Mouse (Mus musculus) adrenal gland, adult 8-10 months (tissue): ENCODE measurements at regions not wholly inside any gene's neighbourhood (a gene's known extent, or its start where the extent isn't known, plus 50 kb on each side); places are given as distances from the start of the nearest gene placed in this dataset.
"Not testable (repeated sequence)": the region's sequence is repeated elsewhere in the genome, so short reads cannot be mapped to it uniquely, and the experiment has no call there.

Experiments used
- DNase-seq: peaks from one replicate; pipeline ENCODE4 v3.0.0; 2022

DNA sequence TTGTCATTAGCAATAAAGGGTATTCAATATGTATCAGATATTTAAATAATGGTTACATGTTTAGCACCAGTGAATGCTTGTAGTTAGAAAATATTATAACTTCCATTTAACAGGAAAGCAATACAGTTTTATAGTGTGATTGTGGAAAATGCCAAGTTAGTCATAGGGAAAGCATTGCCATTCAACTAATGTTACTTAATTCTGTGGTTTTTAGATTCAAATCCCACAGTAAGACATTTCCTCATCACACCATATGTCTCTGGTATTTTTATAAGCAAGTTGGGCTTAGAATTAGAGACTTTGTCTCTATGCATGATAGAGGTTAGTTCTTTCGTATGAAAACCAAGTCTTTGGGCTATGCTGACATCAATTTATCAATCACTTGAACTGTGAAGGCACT lies 133.0 kb downstream of the Prr30 start:
- DNase-seq: no peak

DNA sequence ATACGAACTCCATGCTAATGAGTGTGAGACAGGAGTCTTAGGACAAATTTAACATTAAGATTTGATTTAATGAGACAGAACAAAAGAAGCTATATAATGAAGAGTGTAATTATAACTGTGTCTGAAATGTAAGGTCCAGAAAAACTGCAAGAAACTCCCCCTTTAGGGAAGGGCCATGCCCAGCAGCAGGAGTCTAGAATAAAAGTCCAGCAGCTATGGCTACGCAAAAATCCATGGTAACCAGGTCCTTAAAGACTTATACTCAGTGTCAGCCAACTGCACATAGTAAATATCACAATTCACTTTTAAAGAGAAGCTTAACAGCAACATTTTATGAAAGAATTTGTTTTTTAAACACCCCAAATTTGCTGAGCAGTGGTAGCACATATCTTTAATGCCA lies 143.3 kb downstream of the Prr30 start:
- DNase-seq: no peak

DNA sequence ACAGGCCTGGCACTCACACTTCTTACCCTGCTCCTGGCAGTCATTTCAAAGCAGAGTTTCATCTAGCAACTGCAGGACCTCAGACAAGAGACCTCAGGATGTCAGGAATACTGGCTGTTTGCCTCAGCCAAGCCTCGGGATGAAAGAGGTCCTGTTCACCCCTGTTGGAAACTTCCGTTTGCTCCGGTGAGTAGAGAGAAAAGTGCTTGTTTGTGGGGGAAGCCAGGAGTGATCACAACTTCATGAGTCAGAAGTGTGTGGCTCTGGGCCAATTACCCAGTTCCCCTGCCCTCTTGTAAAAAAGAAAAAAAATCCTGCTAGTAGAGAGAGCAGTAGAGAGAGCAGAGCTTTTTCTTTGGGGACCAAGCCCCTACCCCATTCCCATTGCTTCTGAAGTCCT lies 144.2 kb downstream of the Prr30 start:
- peak; percentile 21 for DNase-seq

DNA sequence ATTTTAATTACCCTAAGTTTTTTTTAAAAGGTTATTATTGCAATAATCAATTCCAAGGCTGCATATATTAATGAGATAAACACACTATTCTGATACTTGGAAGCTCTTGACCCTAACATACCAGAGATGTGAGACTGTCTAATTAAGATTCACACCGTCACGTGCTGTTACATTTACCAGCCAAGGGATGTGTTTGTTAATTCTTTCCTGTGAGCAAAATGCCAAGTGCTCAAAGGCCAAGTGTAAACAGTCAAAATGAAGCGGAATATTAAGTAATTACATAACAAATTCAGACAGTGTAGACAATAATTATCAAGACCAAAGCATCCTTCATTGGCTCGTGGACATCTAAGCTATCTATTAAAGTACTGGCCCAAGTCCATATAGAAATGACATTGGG lies 145.3 kb downstream of the Prr30 start:
- no peak for DNase-seq

DNA sequence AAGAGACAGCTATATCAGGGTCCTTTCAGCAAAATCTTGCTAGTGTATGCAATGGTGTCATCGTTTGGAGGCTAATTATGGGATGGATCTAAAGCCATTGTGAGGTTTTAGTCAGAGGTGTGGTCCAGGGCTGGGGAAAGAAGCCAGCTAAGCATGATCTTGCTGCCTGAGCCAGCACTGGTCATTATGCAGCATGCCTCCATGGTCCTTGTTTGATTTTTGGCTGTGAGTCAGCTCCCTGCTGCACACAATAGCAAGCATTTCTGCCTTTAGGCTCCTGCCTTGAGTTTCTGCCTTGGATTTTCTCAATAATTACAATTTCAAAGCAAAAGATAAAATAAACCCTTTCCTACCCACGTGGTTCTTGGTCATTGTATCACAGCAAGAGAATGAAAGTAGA lies 147.4 kb downstream of the Prr30 start:
- DNase-seq: no peak

DNA sequence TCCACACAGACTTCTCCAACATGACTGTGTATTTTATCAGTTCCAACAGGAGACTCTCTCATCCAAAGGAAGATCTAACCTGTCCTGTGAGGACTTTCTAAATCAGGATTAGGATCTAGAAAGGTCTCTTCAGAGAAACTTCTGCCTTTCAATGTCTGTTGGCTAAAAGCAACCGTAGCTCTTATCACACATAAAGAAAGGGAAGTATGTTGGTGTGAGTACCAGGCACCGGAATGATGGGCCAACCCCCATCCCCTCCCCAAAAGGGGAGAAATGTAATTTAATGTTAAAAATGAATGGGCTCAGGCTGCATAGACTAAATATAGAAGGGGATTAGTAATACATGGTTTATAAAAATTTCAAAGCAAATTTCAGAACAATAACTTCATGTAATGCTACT lies 149.9 kb downstream of the Prr30 start:
- DNase-seq: no peak

DNA sequence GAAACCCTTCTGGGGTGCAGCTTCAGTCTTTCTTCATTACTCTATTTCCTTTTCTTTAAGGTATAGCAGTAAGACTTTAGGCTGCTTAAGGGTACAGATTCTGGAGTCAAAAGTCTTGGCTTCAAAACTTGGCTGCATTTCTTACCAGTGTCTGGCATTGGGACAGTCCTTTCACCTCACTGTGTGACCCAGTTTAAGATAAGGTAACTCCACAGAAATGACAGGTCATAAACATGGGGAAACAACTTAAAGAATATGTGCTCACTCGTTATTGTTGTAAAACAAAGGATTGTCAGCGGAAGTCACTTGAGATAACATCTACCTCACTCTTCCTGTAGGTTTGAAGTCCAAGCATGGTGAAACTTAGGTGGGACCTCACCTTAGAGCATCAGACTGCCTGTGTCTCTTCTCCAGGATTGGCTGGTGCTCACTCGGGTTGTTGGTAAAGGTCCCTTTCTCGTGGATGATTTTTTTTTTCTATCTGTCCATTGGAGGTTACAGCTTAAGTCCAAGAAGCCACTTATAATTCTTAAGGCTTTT lies 150.4 kb downstream of the Prr30 start:
- DNase-seq: no peak

DNA sequence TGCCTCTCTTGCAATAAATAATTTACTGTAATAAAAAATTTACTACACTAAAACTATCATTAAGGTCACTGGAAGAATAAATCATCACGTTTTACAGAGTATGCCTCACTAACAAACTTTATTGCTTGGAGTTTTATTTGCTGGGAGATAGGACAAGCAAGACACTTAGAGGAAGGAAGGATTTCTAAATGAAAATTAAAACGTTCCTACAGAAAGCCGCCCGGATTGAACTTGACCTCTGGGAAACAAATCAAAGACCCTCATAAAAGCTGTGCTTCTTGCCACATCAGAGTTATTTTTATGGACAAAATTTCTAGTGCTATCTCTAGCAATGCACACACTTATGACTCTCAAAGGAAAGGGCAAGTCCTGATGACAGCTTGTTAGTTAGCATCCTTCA lies 156.6 kb downstream of the Prr30 start:
- DNase-seq: no peak

DNA sequence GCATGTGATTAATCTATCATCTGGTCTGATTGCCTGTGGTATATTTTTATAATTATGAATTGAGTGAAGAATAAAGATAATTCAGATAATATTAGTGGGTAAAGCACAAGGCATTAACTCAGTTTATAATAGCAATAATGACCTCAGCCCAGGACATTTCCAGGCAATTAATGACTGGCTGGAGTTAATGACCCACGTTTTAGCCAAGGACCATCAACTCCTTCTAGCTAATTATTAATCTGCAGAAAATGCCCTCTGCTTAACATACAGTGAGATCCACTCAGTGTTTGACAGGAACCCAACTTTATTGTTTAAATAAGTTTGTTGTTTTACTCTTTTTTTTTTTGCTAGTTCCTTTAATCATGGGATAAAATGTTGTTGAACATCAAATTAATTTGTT lies 199.1 kb downstream of the Prr30 start:
- DNase-seq: no peak

DNA sequence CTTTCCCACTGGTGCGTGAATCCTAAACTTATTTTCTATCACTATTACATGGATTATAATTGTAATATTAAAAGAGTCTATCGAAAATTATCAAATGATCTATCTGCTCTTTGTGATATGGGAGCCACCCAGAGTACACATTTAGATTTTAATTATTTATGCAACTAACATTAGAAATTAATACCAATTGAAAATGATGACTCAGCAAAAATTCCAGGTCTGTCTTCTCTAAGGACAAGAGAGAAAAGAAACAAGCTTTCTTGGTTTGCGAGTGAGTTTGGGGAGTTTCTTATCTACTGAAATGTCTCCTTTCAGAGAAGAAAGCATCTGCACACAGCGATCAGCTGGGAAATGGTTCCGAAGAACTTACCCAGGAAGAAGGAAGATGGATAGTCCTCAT lies 219.4 kb downstream of the Prr30 start:
- no peak for DNase-seq

DNA sequence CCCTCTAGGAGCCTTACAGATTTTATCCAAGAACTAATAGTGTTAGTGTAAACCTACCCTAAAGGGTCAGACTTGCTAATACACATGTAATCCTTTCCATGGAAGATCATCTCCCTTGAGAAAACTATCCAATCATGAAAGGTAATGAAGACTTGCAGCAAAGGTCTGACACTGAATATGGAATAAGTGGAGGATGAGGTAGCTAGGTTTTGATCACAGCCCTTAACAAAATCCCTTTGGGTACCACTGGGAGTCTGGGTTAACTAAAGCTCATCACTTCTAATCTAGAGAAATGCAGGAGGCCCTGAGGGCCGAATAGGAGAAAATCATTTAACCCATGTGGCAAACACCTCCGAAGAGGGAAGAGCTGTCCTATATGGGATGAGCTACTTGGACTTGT lies 221.6 kb downstream of the Prr30 start:
- no peak for DNase-seq

DNA sequence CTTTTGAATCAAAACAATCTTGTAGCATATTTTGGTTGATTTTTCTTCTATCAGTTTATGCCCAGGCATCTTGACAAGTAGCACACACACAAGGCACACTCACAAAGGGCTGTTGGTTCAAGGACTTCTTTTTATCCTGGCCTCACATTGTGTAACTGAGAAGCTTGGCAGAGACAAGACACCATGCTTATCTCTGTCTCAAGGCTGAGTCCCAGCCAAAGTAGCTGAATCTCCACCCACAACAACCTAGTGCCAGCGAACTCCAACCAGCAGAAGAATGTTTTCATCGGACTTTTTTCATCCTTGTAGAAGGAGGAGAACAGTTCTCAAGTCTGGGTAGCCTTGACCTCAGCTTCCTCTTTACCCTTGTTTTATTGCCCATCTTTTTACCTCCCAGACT lies 229.2 kb downstream of the Prr30 start:
- DNase-seq: peak; percentile 85

DNA sequence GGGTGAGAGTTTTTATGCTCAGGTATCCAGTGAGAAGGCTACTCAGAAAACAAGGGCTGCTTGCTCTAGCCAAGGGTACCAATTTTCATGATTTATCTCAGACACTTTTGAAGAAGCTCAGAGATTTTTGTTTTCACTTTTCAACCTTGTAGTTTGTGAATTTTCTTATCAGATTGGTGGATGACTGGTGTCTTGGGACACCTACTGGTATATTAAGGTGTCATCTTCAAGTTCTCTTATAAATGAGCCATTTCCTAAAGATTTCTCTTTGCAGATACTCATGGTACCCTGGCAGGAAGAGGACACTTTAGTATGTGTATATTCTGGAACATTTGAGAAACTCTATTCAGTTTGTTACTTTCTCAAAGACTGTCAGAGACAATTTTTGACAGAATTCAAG lies 239.9 kb downstream of the Prr30 start:
- DNase-seq: no peak

DNA sequence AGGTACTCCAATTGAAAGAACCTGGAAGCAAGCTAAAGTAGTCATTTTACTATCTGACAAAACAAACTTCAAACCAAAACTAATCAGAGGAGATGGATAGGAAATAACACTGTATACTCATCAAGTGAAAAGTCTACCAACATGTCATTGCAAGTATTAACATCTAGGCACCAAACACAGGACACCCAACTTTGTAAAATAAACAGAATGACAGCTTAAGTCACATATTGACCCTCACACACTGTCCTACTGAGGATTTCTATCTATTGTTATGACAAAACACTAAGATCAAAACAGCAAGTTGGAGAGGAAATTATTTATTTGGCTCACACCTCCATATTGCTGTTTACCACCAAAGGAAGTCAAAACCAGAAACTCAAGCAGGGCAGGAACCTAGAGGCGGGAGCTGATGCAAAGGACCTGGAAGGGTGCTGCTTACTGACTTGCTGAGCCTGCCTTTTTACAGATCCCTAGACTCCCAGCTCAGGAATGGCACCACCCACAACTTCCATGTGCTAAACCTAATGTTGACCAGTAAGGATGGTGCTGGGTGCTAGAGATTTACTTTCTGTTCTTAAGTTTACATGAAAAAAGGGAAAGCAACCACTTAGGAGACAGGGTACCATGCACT lies 244.2 kb downstream of the Prr30 start:
- no peak for DNase-seq

DNA sequence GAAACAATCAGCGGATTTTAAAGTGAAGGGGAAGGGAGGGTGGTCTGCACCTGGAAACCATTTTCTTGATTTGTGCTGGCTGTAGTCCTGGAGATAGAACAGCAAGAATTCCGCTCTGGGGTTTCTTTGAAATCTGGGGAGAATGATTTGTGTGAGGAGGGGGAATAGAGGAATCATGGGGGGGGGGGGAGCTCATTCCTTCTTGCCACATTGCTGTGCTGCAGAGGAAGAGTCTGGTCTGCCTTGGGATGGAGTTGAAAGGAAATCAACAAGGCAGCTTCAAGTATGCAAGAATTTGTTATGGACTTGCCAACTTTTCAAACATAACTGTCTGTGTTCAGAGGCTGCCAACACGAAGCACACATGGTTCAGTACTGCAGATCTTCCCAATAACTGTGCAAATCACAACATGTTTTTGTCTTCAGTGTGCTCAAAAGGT lies 249.4 kb downstream of the Prr30 start:
- no peak for DNase-seq

DNA sequence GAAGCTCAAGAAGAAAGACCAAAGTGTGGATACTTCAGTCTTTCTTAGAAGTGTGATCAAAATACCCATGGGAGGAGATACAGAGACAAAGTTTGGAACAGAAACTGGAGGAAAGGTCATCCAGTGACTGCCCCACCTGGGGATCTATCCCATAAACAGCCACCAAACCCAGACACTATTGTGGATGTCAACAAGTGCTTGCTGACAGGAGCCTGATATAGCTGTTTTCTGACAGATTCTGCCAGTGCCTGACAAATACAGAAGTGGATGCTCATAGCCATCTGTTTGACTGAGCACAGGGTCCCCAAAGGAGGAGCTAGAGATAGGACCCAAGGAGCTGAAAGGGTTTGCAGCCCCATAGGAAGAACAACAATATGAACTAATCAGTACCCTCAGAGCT lies 252.5 kb downstream of the Prr30 start:
- not testable (repeated sequence) for DNase-seq

DNA sequence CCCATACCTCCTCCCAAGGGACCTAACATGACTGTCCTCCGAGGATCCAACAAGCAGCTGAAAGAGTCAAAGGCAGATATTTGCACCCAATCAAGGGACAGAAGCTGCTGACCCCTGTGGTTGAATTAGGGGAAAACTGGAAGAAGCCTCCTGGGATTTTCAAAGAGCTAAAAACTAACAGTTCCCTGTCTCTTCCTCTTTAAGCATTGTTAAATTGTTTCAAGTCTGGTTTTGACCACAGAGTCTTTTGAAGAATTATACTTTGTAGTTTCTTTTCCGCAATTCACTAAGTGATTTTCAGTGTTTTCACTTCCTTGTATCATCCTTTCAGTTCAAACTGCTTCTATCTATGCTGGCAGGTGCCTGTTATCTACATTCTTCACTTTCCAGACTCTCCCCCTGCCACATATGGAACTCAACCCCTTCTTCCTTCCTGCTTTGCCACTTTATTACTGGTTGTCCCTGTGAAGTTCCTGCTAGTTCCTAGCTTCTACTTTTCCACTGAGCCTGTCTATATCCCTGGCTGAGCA lies 262.7 kb downstream of the Prr30 start:
- no peak for DNase-seq

DNA sequence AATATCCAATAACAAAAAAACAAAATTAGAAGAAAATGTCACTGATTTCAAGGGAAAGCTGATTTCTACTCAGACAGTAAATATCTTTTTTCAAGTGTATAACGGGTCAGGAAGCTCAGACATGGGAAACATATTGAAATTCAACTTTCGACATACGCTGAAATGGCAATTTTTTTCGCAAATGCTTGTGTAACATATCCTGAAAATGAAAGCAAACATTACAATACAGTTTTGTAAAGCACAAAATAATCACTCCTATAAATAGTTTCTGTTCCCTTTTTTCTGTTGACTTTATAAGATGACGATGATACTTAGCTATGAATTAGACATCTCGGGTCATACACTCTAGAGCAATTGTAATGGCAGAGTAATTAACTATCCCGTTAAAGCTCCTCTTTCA lies 265.6 kb downstream of the Prr30 start:
- DNase-seq: no peak

DNA sequence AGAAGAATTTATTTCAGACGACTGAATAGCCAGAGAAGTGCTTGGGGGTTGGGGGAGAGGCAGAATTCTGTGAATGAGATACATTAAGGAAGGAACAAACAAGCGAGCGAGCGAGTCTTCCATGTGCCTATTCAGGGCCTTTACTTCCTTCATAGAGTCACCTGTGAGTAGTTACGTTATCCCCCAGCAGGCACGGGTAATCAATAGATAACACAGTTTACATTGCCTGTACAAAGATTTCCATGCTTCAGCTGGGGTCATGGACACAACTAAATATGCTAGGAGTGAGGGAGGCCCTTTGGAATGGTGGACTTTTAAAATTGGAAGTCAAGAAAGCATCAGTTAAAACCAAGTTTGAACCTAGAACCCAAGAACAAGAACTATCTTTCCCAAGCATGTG lies 275.2 kb downstream of the Prr30 start:
- DNase-seq: no peak

DNA sequence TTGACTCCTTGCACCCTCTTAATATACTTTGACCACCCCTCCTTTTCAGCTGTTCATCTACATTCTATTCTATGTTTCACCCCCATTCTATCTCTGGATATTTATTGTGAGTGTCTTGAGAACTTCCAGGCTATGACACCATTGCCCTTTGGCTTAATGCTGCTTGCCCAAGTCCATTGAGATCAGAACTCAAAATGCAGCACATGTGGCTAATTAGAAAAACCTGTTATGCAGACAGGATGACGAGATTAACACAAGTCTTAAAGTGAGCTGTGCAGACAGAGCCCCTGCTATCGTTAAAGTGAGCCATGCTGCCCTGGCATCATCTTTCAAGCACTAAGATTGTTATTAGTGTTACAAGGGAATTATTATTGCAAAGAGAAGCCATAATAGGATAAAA lies 299.9 kb downstream of the Prr30 start:
- DNase-seq: no peak

DNA sequence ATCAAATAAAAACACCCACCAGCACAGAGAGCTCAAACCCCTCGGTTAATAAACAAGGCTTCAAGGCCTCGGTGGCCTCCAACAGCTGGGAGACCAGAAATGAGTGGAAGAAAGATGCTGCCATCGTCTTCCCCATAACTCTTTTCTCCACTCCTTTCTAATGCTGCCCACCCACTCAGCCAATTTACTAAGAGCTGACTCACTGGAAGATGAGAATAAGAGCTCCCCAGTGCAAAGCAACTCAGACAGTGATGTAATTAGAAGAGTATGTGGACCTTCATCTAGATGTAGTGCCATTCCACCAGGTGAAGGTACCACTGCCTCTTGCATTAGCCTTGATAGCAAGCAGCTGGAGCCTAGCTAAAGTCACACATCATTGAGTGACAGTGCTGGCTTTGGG lies 301.1 kb downstream of the Prr30 start:
- no peak for DNase-seq

DNA sequence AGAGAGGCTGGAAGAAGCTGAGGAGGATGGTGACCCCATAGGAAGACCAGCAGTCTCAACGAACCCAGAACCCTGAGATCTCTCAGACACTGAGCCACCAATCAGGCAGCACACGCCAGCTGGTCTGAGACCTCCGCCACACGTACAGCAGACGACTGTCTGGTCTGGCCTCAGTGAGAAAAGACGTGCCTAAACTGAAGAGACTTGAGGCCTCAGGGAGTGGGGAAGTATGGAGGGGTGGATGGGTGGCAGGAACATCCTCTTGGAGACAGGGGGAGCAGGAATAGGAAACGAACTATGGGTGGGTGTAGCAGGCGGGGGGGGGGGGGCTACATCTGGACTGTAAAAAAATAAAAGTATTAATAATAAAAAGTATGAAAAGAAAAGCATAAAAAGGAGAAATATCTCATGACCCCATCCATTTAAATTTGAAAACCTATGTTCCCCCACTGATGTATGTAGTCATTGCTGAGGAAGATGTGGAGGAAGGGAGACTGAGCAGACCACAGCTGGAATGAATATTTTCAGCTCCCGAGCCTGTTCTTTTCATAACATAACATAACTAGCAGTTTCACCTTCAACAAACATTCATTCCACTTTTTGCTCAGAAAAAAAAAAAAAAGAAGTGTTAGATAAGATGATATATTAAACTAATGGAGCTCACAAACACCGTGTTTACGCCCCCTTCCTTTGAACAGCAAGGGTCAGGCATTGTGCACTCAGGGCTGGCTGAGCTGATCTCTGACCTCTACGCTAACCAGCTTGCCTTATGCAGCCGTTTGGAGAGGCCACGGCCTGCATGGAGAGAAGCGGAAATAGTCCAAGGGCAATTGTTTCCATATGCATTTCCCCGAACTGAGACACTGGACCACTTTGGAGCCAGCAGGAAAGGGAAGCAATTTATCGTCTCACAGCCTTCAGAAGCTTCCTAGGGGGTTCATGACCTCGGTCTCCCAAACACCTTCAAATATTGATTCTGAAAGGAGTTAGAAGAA lies 310.7 kb downstream of the Prr30 start:
- peak; percentile 50 for DNase-seq

DNA sequence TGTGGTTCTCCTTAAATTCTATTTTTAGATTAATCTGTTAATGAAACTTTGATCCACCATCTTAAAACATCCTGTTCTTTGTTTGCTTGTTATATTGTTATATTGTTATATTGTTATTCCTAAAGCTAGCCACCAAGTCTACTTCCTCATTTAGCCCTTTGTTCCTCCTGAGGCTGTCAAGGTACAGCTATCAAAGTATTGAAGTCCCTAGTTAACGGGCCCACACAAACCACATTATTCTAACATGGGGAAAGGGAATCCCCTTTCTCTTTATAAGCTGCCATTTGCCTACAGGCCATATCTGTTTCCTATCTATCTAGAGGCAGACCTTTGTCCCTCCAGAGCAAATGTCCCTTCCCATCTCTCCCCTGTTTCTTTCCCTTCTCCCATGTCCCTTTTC lies 317.0 kb downstream of the Prr30 start:
- DNase-seq: no peak

DNA sequence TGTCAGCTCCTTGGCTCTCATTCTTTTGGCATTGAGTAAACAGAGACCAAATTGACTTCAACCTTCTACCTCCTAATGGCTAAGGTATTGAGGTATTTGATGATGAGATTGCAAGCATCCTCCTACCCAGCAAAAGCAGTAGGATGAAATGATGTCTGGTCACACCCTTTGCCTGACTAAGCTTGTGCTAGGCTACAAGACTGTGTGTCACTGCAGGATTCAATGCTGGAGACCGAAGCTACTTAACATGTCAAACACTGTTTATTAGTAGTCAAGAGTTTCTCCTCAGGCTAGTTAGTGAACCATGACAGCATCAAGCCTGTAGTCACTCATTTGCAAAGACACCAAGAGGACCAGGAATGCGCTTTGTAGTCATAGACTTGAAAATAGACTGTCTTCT lies 320.0 kb downstream of the Prr30 start:
- no peak for DNase-seq
